Mouse (Mus musculus): ENCODE results near the gene Grb2.

DNA sequence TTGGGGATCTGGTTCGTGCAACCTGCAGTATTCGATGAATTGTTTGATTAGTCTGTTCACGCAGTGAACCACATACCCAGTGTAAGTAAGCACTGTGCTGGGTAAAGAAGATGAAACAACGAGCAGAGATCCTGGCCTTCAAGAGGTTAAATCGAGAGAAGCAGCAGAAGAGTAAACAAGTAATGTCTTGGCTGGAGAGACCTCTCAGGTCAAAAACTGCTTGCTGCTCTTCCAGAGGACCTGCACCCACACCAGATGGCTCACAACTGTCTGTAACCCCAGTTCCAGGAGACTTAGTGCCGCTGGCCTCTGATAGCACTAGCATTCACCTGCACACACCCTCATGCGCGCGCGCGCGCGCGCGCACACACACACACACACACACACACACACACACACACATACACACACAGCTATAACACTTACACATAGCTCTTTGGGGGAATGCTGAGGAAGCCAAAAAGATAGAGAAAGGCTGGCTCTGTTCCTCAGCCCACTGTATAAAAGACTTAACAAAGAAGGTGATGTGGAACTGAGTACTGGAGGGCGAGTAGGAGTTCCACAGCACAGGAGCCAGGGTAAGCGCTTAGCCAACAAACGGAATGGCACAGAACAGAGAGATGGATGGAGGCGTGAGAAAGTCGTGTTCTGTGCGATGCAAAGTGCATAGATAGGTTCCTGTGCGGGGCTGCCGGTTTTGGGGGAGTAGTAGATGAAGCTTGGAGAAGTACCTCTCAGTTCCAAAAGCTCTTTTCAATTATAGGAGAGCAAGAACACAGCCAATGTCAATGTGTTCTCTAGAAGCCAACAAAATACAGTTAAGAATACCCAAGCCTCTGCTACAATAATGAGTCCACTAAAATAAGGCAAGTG, 795 bp upstream of the Grb2 start:
- TF ChIP-seq CTCF (conservative IDR thresholded peaks at IDR 0.05; ENCODE audit: insufficient read depth, insufficient read length, low read depth, low read length) (no peak), POLR2A (IDR thresholded peaks at IDR 0.05; ENCODE audit: low read depth, low read length) (no peak)
